Mouse (Mus musculus): Measurements from ENCODE around the gene Hhatl.

DNA sequence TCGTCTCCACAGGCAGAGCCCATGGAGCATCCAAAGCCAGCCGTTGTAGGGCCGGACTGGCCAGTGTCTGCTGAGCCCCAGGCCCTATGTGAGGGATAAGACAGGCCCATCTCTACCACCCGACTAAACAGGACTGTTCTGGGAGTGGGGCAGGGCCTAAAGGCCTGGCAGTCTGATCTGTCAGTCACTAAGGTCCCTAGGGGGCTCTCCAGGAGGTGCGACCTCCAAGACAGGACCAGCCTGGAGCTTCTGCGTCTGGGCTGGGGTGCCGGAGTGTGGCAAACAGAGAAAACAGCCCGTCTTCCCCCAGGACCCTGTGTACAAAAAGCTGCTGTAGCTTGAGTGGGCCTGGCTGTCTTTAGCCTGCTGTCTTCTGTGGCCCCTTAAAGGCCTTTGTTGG lies 30.5 kb downstream of the Hhatl start:
- TF ChIP-seq EP300 (IDR thresholded peaks at IDR 0.05; ENCODE audit: low read depth) (no peak), CTCF (IDR thresholded peaks at IDR 0.05; ENCODE audit: low read depth) (no peak)
